Mouse (Mus musculus) frontal cortex, adult (tissue): Measurements from ENCODE around the gene Cacna1c.
A peak's percentile ranks its signal among the peaks of the same experiment; 100 is the strongest.

ENCODE experiments used
- ATAC-seq: cut with Nextera tagmentation; 2 replicates; pipeline ENCODE4 v1.9.2; 2017; ENCODE audit warnings: mild to moderate bottlenecking, moderate library complexity, mixed read lengths; ENCODE audit not compliant: low TSS enrichment

Gene Cacna1c

DNA sequence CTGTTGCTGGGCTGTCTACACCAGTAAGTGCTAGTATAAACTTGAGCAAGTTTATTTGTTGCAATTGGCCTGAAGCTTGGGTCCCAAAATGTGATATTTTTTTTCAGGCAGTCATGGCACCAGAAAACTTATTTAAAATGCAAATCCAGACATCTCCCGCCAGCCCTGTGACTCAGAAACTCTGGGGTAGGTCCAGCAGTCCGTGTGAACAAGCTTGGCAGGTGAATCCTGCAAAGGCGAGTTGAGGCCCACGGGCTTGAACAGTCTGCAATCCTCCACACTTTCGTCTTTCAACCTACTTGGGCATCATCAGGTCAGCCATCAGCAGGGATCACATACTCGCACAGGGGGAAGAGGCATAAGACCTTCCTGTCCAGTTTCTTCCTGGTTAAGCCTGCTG lies 344.1 kb downstream of the Cacna1c start:
- ATAC-seq: peak; percentile 44

DNA sequence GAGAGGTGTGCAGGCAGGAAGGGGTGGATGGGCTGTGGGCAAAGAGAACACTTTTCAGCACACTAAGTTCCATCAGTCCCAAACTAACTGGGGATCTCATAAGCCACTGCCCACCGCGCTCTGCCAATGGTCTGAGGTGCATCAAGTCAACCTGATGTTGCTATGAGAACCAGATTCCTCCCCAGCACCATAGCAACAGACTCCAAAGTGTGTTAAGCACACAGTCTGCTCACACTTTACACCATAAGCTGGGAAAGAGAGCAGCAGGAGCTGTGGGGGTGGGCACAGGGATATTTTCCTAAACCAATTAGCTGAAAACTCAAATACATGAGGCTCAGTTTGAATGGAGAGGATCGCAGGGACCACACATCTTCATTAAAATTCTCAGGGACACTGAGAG lies 345.1 kb downstream of the Cacna1c start:
- peak; percentile 78 for ATAC-seq

DNA sequence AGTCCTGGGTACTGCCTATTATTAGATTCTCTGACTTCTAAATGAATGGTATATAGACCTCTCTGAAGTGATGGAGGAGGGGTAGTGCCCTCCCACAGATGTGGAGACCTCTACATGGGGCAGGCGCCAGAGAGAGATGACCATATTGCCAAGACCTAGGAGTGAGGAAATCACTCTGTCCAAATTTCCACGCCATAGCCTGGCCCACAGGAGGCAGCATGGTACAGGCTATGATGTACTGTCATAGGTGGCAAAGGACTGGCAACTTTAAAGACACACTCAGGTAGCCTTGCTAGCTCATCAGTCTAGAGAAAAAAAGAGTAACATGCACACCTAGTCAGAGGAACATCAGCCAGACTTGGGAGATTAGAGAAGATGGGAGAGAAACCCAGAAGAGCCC lies 347.6 kb downstream of the Cacna1c start:
- ATAC-seq: no peak

DNA sequence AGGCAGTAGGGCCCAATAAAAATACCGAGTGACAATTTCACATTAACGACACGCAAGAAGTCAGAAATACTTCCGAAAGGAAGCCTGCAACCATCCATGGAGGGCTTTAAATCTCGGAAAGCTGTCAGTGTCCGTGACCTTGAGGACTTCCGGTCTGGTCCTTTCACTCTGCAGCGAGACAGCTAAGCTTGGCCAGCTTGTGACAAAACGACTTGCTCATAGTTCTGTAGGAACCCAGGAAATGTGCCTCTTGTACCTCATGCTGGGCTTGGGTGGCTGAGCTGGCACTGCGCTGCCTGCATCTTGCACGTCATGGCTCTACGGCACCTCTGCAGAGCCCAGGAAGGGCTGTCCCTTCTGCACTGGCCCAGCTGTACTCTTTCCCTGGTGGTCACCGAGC lies 348.5 kb downstream of the Cacna1c start:
- ATAC-seq: no peak; the same call in 1 of the 2 replicates

DNA sequence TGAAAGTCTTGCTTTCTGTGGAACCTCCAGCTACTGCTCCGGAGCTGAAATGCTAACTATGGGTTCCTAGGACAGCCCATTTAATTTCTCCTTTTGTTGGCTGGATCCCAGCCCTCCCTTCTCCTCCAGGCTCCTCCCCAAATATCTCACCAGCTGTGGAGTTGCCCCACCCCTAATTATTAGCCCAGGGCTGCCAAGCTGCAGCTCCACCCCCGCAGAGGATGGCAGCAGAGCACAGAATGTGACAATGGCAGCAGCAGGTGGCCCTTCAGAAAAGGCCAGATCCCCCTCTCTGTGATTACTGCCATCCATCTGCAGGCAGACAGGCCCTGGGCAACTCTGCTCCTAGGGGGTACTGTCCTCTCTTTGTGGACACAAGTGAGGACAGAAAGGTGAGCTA lies 350.4 kb downstream of the Cacna1c start:
- ATAC-seq: no peak

DNA sequence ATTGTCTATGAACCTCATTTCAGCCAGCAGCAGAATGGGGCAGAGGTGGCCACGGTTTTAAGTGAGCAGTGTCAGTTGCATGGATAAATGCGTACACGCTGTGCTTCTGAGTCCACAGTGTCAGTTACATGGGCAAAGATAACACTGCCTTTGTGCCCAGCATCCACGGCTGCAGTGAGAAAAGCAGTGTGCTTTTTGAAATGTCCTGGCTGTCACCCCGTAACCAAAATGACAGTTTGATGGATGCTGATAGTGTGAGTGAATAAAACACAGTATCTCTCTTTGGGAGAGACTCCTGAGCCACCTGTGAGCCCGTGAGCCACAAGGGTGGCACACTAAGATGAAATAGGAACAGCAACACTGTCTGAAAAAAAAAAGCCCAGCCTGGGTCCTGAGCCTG lies 351.0 kb downstream of the Cacna1c start:
- no peak for ATAC-seq

DNA sequence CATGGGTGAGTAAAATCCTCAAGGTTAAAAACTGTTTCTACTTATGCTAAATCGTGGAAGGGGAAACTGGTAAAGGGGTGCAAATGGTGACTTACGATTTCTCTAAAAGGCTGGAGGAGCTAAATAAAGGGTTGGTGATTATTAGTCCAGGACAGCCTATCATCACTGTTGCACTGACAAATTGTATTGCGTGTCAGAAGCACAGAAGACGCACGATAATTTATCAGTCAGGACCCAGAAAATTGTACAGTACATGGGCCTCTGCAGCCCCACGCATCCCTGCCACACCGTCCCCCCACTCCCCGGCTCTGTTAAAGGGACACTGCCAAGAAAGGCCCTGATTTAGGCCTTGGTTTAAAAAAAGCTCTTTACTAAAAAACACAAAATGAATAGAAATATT lies 352.7 kb downstream of the Cacna1c start:
- ATAC-seq: no peak

DNA sequence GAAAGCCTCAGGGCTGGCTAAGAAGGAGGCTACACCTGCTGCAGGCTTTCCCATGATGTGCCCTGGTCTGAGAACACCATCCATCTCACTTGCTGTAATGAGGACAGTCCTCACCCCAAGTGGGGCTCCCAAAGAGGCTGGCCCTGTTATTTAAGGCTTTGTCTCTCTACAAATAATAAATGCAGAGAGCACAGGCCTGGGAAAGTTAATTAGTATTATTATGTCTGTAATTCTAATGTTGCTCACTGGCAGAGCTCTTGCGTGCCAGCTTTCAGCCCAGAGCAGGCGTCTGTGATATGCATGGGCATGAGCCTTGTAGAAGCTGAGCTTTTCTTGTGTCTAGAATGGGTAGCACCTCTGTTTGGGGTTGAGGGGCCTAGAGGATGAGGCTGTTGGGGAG lies 354.3 kb downstream of the Cacna1c start:
- no peak for ATAC-seq

DNA sequence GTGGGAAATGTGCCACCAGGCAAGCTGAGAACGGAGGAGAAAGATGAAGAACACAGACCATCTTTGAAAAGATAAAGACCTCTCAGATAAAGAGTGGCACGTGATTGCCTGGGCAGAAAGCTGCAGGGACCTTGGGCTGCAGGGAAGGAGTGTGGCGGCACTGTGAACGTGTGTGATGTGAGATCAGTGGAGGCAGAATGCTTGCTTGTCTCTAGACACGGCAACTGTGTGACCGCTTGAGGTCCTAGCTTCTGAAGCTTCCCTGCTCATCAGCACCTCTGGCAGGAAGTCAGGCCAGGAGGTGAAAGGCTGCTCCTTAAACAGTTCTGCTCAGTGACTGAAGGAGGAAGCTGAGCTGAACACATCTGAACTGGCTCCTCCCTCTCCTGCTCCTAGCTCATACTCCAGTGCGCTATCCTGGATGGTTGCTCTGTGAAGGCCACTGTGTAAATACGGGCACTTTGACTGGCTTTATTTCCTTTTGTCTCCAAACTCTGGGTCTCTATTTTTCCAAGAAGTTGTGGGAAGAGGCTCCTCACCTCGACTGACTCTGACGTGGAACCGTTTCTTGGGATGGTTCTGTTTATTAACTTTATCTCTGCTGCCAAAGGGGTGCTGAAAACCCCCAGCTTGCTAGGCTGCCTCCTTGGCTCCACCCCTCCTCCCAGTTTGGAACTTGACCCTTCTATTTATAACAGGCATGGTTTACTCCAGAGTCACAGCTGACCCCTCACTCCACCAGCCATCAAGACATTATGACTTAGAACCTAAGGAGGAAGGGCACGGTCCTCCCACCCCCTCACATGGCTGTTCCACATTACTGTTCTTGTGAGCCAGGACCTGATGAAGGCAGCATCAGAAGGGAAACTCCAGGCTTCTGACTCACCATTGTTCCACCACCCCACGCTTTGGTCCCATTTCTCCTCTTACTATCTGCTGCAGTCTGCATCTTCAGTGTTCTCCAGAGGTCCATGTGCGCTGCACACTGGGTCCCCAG lies 357.0 kb downstream of the Cacna1c start:
- ATAC-seq: peak; percentile 90

DNA sequence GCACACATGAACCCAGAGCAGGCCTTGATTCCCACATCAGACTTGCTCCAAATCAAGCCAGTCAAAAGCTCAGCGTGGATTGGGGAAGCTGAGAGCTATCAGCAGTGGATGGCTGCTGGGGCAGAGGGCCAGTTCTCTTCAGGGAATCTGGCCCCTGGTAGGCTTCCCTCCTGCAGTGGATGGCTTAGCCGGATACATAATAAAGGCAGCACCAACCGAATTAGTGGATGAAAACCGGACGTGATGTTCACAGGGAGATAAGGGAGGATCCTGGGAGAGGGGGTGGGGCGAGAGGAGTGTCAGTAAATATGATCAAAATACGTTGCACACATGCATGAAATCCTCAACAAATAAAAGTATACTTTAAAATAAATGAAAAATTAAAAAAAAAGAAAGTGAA lies 359.5 kb downstream of the Cacna1c start:
- ATAC-seq: no peak

DNA sequence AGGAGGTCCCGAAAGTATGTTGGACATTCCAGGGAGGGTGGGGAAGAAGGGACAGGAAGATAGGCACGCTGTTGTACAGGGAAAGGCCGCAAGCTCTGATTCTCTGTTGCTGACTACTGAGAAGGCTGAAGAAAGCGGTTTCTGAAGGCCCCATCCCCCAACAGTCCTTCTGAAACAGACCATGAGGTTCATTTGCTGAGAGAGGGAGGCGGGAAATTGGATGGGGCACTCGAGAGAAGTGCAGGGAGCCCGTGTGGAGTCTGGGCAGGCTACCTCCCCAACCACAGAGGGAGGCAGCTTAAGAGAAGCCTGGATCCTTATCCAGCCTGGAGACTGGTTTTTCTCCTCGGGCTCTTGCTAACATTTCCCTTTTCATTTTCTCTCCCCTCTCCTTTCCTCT lies 362.2 kb downstream of the Cacna1c start:
- peak; percentile 58 for ATAC-seq

DNA sequence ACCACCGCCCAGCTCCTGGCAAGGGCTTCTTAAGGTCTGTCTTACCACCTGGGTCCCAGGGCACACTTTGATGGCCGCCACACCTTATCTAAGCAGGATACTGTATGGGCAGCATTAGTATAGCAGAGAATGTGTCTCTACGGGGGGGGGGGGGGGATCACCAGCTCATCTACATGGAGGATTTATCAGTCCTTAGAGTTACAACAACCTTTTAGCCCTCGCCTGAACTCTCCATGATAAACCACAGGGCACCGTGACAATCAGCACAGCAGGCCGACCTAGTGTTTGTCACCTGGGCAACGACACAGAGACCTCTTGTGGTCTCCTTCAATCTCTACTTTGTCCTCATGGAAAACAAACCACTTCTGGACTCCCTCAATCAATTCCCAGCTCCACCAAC lies 363.2 kb downstream of the Cacna1c start:
- no peak for ATAC-seq

DNA sequence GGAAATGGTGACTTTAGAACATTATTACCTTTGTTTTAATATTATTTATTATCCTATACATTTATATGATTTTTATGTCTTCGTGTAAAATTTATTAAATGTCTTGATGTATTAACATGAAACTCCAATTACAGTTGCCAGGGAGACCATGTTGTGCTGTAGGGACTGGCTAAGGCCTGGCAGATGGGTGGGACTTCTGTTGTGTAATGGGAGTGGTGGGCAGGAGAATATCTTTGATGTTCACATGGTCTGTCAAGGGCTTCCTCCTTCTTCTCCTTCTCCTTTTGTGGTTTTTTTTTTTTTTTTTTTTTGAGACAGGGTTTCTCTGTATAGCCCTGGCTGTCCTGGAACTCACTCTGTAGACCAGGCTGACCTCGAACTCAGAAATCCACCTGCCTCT lies 363.6 kb downstream of the Cacna1c start:
- ATAC-seq: no peak

DNA sequence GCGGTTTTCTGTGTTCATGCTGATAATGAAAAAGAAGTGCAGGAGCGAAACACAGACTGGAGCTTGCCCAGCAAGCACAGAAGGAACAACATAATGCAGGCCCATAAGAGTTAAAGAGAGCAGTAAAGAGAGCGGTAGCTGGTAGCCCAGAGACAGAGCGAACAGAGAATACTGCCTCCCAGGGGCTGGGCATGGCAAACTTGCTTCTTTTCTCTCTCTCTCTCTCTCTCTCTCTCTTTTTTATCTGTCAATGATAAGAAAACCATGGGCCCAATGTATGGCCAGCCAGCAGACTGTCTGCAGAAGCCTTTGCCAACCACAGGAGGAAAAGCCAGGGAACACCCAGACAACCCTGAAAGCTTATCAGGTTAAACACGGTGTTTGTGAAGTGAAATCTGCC lies 365.4 kb downstream of the Cacna1c start:
- no peak for ATAC-seq

DNA sequence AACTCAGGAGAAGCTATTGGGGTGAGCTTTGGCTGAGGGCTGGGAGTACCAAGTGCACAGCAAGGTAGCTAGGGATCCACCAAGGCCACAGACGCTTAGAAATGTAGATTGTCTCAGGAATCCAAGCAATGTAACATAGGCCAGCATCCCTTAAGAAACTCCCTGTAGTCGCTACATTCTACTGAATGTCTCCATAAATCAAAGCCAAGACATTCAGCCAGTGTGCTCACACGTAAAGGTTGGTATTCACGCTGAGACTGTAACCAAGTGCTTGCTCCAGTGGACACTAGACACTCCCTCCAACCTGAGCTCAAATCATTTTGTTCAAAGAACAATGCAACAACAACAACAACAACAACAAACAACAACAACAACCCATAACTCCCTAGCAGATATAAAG lies 368.0 kb downstream of the Cacna1c start:
- ATAC-seq: no peak

DNA sequence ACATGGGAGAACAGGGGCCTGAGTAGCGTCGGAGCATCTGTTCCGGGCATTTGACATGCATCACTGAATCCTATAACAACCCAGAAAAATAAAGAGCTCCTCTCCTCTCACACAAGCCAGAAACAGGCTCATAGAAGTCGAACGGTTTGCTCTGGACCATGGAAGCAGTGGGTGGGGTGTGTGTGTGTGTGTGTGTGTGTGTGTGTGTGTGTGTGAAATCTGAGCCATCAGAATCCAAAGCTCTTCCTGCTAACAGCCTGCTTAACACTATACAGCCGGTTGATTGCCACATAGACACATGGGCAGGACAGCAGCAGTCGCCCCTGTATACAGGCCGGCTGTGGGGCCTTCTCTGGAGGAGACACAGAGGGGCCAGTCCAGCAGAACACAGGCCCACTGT lies 368.7 kb downstream of the Cacna1c start:
- ATAC-seq: peak; percentile 48

DNA sequence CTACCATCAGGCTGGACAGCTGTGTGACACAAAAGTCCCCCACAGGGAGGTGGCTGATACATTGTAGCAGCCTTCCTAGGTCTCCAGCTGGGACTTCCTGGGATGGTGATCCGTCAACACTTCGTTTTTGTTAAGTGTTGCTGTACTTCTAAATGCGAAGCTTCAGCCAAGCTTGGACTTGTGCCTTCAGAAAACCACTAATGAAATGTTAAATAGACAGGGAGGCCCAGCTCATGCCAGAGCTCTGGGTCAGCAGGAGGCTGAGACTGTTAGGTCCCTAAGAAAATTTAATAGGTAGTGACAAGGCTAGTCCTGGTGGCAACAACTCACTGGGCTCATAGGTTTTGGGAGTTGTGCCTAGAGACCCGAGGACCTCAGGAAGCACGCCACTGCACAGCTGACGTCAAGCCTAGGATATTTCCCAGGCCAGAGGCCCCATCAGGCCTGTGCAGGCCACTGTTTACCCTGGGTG lies 370.8 kb downstream of the Cacna1c start:
- 0 out of 2 replicates have a peak, but pooled peaks have one; percentile 21 for ATAC-seq

DNA sequence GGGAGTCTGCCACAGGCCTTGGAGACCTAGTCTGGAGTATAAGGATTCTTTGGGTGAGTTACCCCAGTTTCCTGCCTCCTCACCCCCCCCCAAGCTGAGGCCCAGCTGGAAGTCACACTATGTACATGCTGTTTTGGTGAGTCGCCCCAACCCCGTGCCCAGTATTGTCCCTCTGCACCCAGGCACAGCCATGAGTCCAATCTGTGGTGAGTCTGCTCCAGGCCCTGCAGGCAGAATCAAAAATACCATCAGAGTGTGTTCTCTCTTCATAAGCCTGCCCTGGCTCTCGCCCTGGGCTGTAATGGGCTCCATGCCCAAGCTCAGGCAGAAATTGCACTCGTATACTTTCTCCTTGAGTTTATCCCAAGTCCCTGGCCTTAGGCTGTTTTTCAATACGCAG lies 374.7 kb downstream of the Cacna1c start:
- no peak for ATAC-seq

DNA sequence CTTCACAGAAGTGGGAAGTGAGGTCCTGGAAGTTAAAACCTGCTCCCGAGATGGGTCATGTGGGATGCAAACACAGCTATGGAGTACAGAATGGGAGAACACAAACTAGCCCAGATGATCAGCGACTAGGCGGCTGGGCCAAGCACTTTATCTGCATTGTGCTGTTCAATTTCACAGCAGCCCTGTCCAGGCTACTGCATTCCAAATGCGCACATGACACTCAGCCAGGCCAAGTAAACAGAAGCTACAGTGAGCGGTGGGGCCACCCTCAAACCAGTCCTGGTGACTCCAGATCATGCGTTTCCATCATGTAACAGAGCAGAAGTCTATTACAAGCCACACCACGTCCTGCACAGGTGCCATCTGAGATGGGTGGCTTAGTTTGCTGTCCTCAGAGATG lies 376.6 kb downstream of the Cacna1c start:
- no peak for ATAC-seq

DNA sequence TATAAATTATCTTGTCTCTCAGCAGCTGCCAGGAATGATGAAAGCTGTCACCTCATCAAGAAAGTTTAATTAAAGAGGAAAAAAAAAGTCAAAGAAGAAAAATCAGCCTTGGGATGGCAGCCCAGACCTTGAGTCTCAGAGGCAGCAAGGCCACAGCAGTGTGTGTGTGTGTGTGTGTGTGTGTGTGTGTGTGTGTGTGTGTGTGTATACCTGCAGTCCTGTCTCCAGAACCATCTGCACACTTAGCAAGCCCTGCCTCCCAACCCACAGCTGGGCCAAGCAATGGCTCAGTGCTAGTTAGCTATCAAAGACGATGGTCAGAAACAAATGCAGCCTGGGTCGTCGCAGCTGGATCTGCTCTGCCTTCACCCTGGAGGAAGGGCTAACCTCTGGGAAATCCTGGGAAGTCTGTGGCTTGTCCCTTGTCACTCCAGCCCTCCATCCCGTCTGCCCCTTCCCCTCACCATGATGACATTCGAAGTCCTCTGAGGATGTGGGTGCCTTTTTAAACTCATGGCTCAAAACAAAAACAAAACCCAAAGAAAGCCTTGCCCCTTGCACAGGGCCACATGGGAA lies 378.2 kb downstream of the Cacna1c start:
- no peak for ATAC-seq

DNA sequence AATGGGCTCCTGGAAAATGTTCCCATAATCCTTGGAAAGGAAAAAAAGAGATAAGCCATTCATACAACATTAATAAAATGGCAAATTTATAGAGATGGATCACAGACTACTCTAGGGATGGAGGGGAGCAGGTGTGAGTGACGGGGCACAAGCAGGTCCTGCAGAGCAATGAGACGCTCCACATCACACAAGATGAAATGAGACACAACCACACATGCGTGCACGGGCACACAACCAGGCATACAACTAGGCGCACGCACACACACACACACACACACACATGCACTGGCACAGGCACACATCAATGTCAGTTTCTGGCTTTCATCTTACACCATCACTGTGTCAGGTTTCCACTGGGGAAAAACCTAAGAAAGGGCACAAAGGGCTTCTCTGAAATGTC lies 380.0 kb downstream of the Cacna1c start:
- ATAC-seq: no peak

DNA sequence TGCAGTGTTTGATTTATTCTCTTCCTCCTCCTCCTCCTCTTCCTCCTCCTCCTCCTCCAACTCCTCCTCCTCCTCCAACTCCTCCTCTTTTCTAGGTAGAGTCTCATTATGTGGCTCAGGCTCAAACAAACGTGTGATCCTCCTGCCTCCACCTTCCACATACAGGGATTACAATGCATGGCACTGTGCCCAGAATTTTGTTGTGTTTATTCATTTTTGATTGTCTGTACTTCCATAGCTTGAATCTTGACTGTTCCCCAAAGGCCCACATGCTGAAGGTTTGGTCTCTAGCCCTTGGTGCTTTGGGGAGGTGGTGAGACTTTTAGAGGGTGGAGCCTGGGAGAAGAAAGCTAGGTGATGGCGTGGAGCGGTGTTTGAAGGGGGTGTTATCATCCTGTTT lies 383.7 kb downstream of the Cacna1c start:
- ATAC-seq: no peak

DNA sequence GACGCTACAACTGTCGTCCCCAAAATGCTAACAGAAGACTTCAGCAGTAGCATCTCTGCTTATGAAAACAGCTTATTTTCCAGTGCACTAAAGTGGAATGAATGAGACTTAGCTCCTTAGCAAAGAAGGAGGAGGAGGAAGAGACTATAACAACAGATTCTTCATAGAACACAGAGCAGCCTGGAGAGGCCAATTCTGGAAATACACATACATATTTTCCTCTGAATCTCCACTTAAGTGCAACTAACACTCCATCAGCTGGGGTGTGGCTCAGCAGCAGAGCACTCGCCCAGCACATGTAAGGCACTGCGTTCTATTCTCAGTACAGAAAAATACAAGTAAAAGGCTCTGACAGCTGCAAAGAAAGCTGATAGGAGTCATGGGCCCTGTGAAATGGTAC lies 384.2 kb downstream of the Cacna1c start:
- ATAC-seq: peak; percentile 84
